Mouse (Mus musculus): ENCODE measurements around the gene Gabrr1. TPM values are rescaled to one million over a fixed set of nuclear protein-coding genes. Genes with fewer than 3 reads are reported as not detected.

Gabrr1 gene
- total and polyA plus RNA-seq, 3 experiments, result not detected

- DNase-seq (ENCODE audit: low read depth, low spot score), result no peak
Measured at GRCm38 (mm10) chr4:33149150-33149549, 16.8 kb downstream of the Gabrr1 start.

GRCm38 (mm10) chr4:33152087-33153038, 20.0 kb downstream of the Gabrr1 start:
- Histone ChIP-seq H3K9me3 (replicated peaks; ENCODE audit: insufficient read depth, low read length) (no peaks in the 10 kb centered on the region), H3K4me3 (ENCODE audit: control insufficient read depth in 1 of 2, insufficient read depth in 1 of 2, low read depth in 2 of 2, low read length in 2 of 2) (no peak overlapping the region), H3K9ac (ENCODE audit: control insufficient read depth, low read depth, low read length, poor library complexity, severe bottlenecking) (no peak overlapping the region), H3K27ac (ENCODE audit: control insufficient read depth, low read depth, low read length) (no peak overlapping the region), H3K36me3 (ENCODE audit: control insufficient read depth in 1 of 2, insufficient read depth in 2 of 2, low read length in 2 of 2) (no peaks in the 10 kb centered on the region), H3K27me3 (ENCODE audit: control insufficient read depth in 1 of 2, insufficient read depth in 2 of 2, low read length in 2 of 2) (peaks cover 0 to 1% of the 10 kb centered on the region in 2 experiments; a peak in 1 of 4 replicates), H3K79me2 (ENCODE audit: control insufficient read depth, insufficient read depth, low read length, poor library complexity) (no peaks in the 10 kb centered on the region), H3K4me1 (ENCODE audit: control insufficient read depth in 1 of 2, insufficient read depth in 2 of 2, low read length in 2 of 2) (0 out of 4 replicates have a peak, but pooled peaks cover 0 to 3% of the 10 kb centered on the region in 2 experiments)
- TF ChIP-seq TBP (IDR thresholded peaks at IDR 0.05; ENCODE audit: low read depth, low read length), result no peak
- no peak for TF ChIP-seq ETS1 (IDR thresholded peaks at IDR 0.05; ENCODE audit: low read depth, low read length)
- TF ChIP-seq RAD21 (IDR thresholded peaks at IDR 0.05; ENCODE audit: low read depth, low read length), result no peak
- no peak for TF ChIP-seq MYB (IDR thresholded peaks at IDR 0.05; ENCODE audit: low read depth, low read length)
- no peak for TF ChIP-seq EP300 (IDR thresholded peaks at IDR 0.05; ENCODE audit: low read depth in 1 of 2, low read length in 2 of 2)
- DNase-seq (ENCODE audit: low read depth, low spot score), result no peak

More at GRCm38 (mm10) chr4:33149150-33149549, 16.8 kb downstream of the Gabrr1 start:
- no peaks in the 10 kb centered on the region for H3K36me3 ChIP-seq (ENCODE audit: control insufficient read depth in 1 of 2, insufficient read depth in 2 of 2, low read length in 2 of 2)
- no peak overlapping the region for H3K27ac ChIP-seq (ENCODE audit: control insufficient read depth, low read depth, low read length)
- no peak overlapping the region for H3K9ac ChIP-seq (ENCODE audit: control insufficient read depth, low read depth, low read length, poor library complexity, severe bottlenecking)
- peaks cover 0 to 4% of the 10 kb centered on the region in 2 experiments; a peak in 2 of 4 replicates for H3K27me3 ChIP-seq (ENCODE audit: control insufficient read depth in 1 of 2, insufficient read depth in 2 of 2, low read length in 2 of 2)
- H3K4me3 ChIP-seq (ENCODE audit: control insufficient read depth in 1 of 2, insufficient read depth in 1 of 2, low read depth in 2 of 2, low read length in 2 of 2), result no peak overlapping the region
- no peaks in the 10 kb centered on the region for H3K9me3 ChIP-seq (replicated peaks; ENCODE audit: insufficient read depth, low read length)
- no peaks in the 10 kb centered on the region for H3K79me2 ChIP-seq (ENCODE audit: control insufficient read depth, insufficient read depth, low read length, poor library complexity)
- H3K4me1 ChIP-seq (ENCODE audit: control insufficient read depth in 1 of 2, insufficient read depth in 2 of 2, low read length in 2 of 2), result 0 out of 4 replicates have a peak, but pooled peaks cover 0 to 3% of the 10 kb centered on the region in 2 experiments
- TF ChIP-seq MEF2A (IDR thresholded peaks at IDR 0.05; ENCODE audit: extremely low read depth, insufficient replicate concordance, low read depth, low read length, poor library complexity, severe bottlenecking) (no peak), GATA1 (IDR thresholded peaks at IDR 0.05; ENCODE audit: low read depth, low read length) (no peak), USF1 (IDR thresholded peaks at IDR 0.05; ENCODE audit: low read depth, low read length) (no peak), MAX (IDR thresholded peaks at IDR 0.05; ENCODE audit: low read length) (no peak), CHD2 (IDR thresholded peaks at IDR 0.05; ENCODE audit: low read length) (no peak), RCOR1 (IDR thresholded peaks at IDR 0.05; ENCODE audit: low read depth, low read length) (no peak), NRF1 (IDR thresholded peaks at IDR 0.05; ENCODE audit: insufficient read depth, low read depth, low read length, poor library complexity, severe bottlenecking) (no peak), TBP (IDR thresholded peaks at IDR 0.05; ENCODE audit: low read depth, low read length) (no peak), MYC (IDR thresholded peaks at IDR 0.05; ENCODE audit: low read depth, low read length) (no peak), MAZ (IDR thresholded peaks at IDR 0.05; ENCODE audit: low read depth, low read length) (no peak), POLR2AphosphoS2 (IDR thresholded peaks at IDR 0.05; ENCODE audit: low read length) (no peak), ZKSCAN1 (IDR thresholded peaks at IDR 0.05; ENCODE audit: low read depth, low read length) (no peak)
